ENCODE assay signal across 7 mouse cellular contexts in genomic region chr17:31854770-31855596, GRCm38 (mm10). TPM values are rescaled to one million over a fixed set of nuclear protein-coding genes. Genes with fewer than 3 reads are reported as not detected.
A peak's percentile ranks its signal among the peaks of the same experiment; 100 is the strongest.
DNase-seq lines count a peak whose midpoint lies in the region; ATAC-seq and TF ChIP-seq lines count a peak whose summit lies in the region.

No protein-coding gene starts in this region.

- peak overlapping the region; percentile 85 for H3K9ac ChIP-seq in ES-E14 (ENCODE audit: insufficient read depth, low read depth, low read length, poor library complexity, severe bottlenecking)
- H3K9ac ChIP-seq in heart, embryonic 11.5 days (ENCODE audit: low read depth, low read length) = peak overlapping the region; percentile 92
- peak overlapping the region; percentile 95 for H3K9ac ChIP-seq in kidney, embryonic 16.5 days (replicated peaks; ENCODE audit: low read length)
- peak overlapping the region; percentile 99 for H3K9ac ChIP-seq in lung, embryonic 16.5 days (ENCODE audit: low read length)

- DNase-seq in A20 (ENCODE audit: low read depth, low spot score) (peak; percentile 62), ES-E14 (ENCODE audit: low read depth, low spot score) (no peak)
- DNase-seq in retina, postnatal 1 day = peak; percentile 69

- in situ Hi-C loops in ES-E14 (cut with MboI; ENCODE audit: low sequenced_read_pairs in 2 of 2, unreplicated experiment in 2 of 2) = no loop called here

- no peaks in the 10 kb centered on the region for H3K9me3 ChIP-seq in ES-E14 (ENCODE audit: control insufficient read depth, insufficient read depth, low read depth, low read length)
- no peaks in the 10 kb centered on the region for H3K9me3 ChIP-seq in heart, embryonic 11.5 days (replicated peaks; ENCODE audit: control insufficient read depth, low read length)
- no peaks in the 10 kb centered on the region for H3K9me3 ChIP-seq in kidney, embryonic 16.5 days (ENCODE audit: low read length)
- no peaks in the 10 kb centered on the region for H3K9me3 ChIP-seq in lung, embryonic 16.5 days (ENCODE audit: control insufficient read depth, low read length)

- peak overlapping the region; percentile 89 for H3K4me2 ChIP-seq in heart, embryonic 11.5 days
- peak overlapping the region; percentile 82 for H3K4me2 ChIP-seq in kidney, embryonic 16.5 days (replicated peaks; ENCODE audit: low read depth, low read length)
- peak overlapping the region; percentile 69 for H3K4me2 ChIP-seq in lung, embryonic 16.5 days (ENCODE audit: low read depth, low read length)

- H3K36me3 ChIP-seq in ES-E14 (ENCODE audit: control insufficient read depth, insufficient read depth, low read length, poor library complexity, severe bottlenecking) = peaks cover 27% of the 10 kb centered on the region
- peaks cover 8% of the 10 kb centered on the region for H3K36me3 ChIP-seq in heart, embryonic 11.5 days (ENCODE audit: control insufficient read depth, insufficient read depth, low read length)
- H3K36me3 ChIP-seq in kidney, embryonic 16.5 days (ENCODE audit: insufficient read depth, low read length) = peaks cover 12% of the 10 kb centered on the region
- H3K36me3 ChIP-seq in lung, embryonic 16.5 days (ENCODE audit: control insufficient read depth, insufficient read depth, low read length) = peaks cover 19% of the 10 kb centered on the region

- H3K27me3 ChIP-seq in heart, embryonic 11.5 days (ENCODE audit: control insufficient read depth, insufficient read depth, low read length) = no peaks in the 10 kb centered on the region
- no peaks in the 10 kb centered on the region for H3K27me3 ChIP-seq in kidney, embryonic 16.5 days (ENCODE audit: insufficient read depth, low read length)
- no peaks in the 10 kb centered on the region for H3K27me3 ChIP-seq in lung, embryonic 16.5 days (ENCODE audit: control insufficient read depth, insufficient read depth, low read depth, low read length)

- WGBS in heart, embryonic 11.5 days (ENCODE audit: insufficient replicate concordance) = 1% methylated on average over 73 of the region's 73 CpGs
- WGBS in kidney, embryonic 16.5 days = under 1% methylated on average over 65 of the region's 73 CpGs
- under 1% methylated on average over 64 of the region's 73 CpGs for WGBS in lung, embryonic 16.5 days

- peak overlapping the region; percentile 81 to 84 for H3K4me3 ChIP-seq in ES-E14 (ENCODE audit: insufficient read depth in 1 of 2, low read depth in 1 of 2, low read length in 2 of 2, poor library complexity in 1 of 2, severe bottlenecking in 1 of 2)
- H3K4me3 ChIP-seq in cortical plate, adult 2 months (ENCODE audit: insufficient read depth, low read length) = peak overlapping the region; percentile 81
- H3K4me3 ChIP-seq in heart, embryonic 11.5 days (ENCODE audit: low read depth, low read length) = peak overlapping the region; percentile 88
- H3K4me3 ChIP-seq in kidney, embryonic 16.5 days (ENCODE audit: low read length) = peak overlapping the region; percentile 93
- peak overlapping the region; percentile 94 for H3K4me3 ChIP-seq in lung, embryonic 16.5 days (ENCODE audit: low read length)

- ATAC-seq in heart, embryonic 11.5 days (replicated peaks; ENCODE audit: insufficient number of reproducible peaks, low FRiP score, low TSS enrichment) = peak; percentile 44
- ATAC-seq in kidney, embryonic 16.5 days (ENCODE audit: low FRiP score, low TSS enrichment) = peak; percentile 53
- peak; percentile 13 for ATAC-seq in lung, embryonic 16.5 days (ENCODE audit: low read depth)

- peaks cover 15 to 29% of the 10 kb centered on the region in 2 experiments; a peak in 3 of 4 replicates for H3K4me1 ChIP-seq in ES-E14 (ENCODE audit: control insufficient read depth in 2 of 2, insufficient read depth in 2 of 2, low read length in 2 of 2, poor library complexity in 1 of 2)
- H3K4me1 ChIP-seq in cortical plate, adult 2 months (ENCODE audit: control insufficient read depth, insufficient read depth, low read length) = peaks cover 2% of the 10 kb centered on the region; the same call in 1 of the 2 replicates
- H3K4me1 ChIP-seq in heart, embryonic 11.5 days (ENCODE audit: control insufficient read depth, insufficient read depth, low read length) = peaks cover 33% of the 10 kb centered on the region
- H3K4me1 ChIP-seq in kidney, embryonic 16.5 days (ENCODE audit: insufficient read depth, low read length) = peaks cover 39% of the 10 kb centered on the region
- peaks cover 31% of the 10 kb centered on the region for H3K4me1 ChIP-seq in lung, embryonic 16.5 days (replicated peaks; ENCODE audit: control insufficient read depth, insufficient read depth, low read length)

- H3K27ac ChIP-seq in ES-E14 (ENCODE audit: insufficient read depth, low read depth, low read length, poor library complexity, severe bottlenecking) = peak overlapping the region; percentile 54; the same call in 1 of the 2 replicates
- H3K27ac ChIP-seq in cortical plate, adult 2 months (ENCODE audit: insufficient read depth, low read length) = peak overlapping the region; percentile 82
- H3K27ac ChIP-seq in heart, embryonic 11.5 days (ENCODE audit: low read depth, low read length) = peak overlapping the region; percentile 84
- H3K27ac ChIP-seq in kidney, embryonic 16.5 days (ENCODE audit: low read length) = peak overlapping the region; percentile 84
- peak overlapping the region; percentile 91 for H3K27ac ChIP-seq in lung, embryonic 16.5 days (ENCODE audit: low read length)

- no peak for TF ChIP-seq POLR2A in cortical plate, adult 2 months (IDR thresholded peaks at IDR 0.05; ENCODE audit: extremely low read depth, insufficient read depth, low read length)

- TF ChIP-seq CTCF in cortical plate, adult 2 months (IDR thresholded peaks at IDR 0.05; ENCODE audit: extremely low read depth, insufficient read depth, low read length) = no peak

TF ChIP-seq in ES-E14, 5 proteins besides CTCF, POLR2A, EP300 and RAD21:
- no peak for TF ChIP-seq ZNF384 (IDR thresholded peaks at IDR 0.05; ENCODE audit: low read depth, low read length)
- TF ChIP-seq MAFK (IDR thresholded peaks at IDR 0.05; ENCODE audit: insufficient read depth, low read depth, low read length) = no peak
- TF ChIP-seq HCFC1 (IDR thresholded peaks at IDR 0.05; ENCODE audit: borderline replicate concordance, insufficient read depth, low read length) = 0 out of 2 replicates have a peak, but pooled peaks have one; percentile 14
- TF ChIP-seq ZC3H11A (IDR thresholded peaks at IDR 0.05; ENCODE audit: borderline replicate concordance, low read depth, low read length) = no peak
TF ChIP-seq in ES-E14: peak in this region for 1.

RNA-seq across cellular contexts. Expression of gene Sik1, which starts 0.6 kb away (rescaled TPM):
- 35.0 and 41.2 TPM in 2 replicates for total RNA-seq in ES-E14 (2012; rRNA removed)
- 5.8 and 9.7 TPM in 2 replicates for polyA plus RNA-seq in cortical plate, adult 2 months (2012; rRNA removed)
- 21.7 and 24.3 TPM in 2 replicates for polyA plus RNA-seq in heart, embryonic 11.5 days (2014; fragmentation: Nextera tagmentation; extraction: Ambion mirVana)
- polyA plus RNA-seq in kidney, embryonic 16.5 days (2015; fragmentation: Nextera tagmentation; extraction: Ambion mirVana) = 16.5 and 17.8 TPM in 2 replicates
- polyA plus RNA-seq in lung, embryonic 16.5 days (2015; fragmentation: Nextera tagmentation; extraction: Ambion mirVana) = 32.7 and 33.0 TPM in 2 replicates
